8 mouse cellular contexts compared by ENCODE assay signal in the genomic region with DNA sequence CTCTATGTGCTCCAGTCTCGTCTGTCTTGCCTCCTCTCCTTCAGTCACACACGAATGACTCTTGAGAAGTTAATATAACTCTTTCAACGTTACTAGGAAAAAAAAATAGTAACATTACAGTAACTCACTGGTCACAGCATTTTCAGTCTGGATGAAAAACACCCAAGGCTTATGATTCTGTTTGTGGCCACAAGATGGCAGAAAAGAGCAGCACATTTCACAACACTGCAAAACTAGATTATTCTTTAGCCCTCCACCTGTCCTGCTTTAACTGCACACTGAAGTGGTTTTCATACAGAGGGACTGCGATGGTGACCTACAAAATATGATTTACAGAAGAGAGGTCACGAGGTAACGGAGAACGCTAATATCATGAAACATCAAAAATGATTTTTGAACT. TPM values are rescaled to one million over a fixed set of nuclear protein-coding genes. Genes with fewer than 3 reads are reported as not detected.
DNase-seq lines count a peak whose midpoint lies in the region; ATAC-seq lines count a peak whose summit lies in the region.

No protein-coding gene starts in this region.

- H3K4me1 ChIP-seq in forebrain, embryonic 14.5 days (ENCODE audit: control insufficient read depth, insufficient read depth, low read length), result peaks cover 15% of the 10 kb centered on the region
- peaks cover 2% of the 10 kb centered on the region; the same call in 1 of the 2 replicates for H3K4me1 ChIP-seq in hindbrain, embryonic 11.5 days (replicated peaks; ENCODE audit: control insufficient read depth, insufficient read depth, low read length)

- H3K9ac ChIP-seq in forebrain, embryonic 14.5 days (ENCODE audit: low read length), result peak overlapping the region; percentile 69
- H3K9ac ChIP-seq in hindbrain, embryonic 11.5 days (ENCODE audit: low read depth, low read length), result peak overlapping the region; percentile 71; the same call in 1 of the 2 replicates

- no peak for ATAC-seq in forebrain, embryonic 14.5 days
- ATAC-seq in hindbrain, embryonic 11.5 days (ENCODE audit: low FRiP score), result no peak

- DNase-seq in adrenal gland, adult (ENCODE audit: inconsistent age in 2 of 2, low spot score in 1 of 2), result peak; percentile 51 to 90
- no peak for DNase-seq in adrenal gland, postnatal 4 days (ENCODE audit: low spot score in 2 of 2)
- peak; percentile 84 for DNase-seq in c-Kit-positive CD71-positive TER-119-positive erythroid progenitor cells, embryonic 14.5 days (ENCODE audit: low spot score)
- DNase-seq in forebrain, embryonic 14.5 days (ENCODE audit: low spot score), result peak; percentile 83
- DNase-seq in hindbrain, embryonic 11.5 days (ENCODE audit: low spot score), result peak; percentile 75
- peak; percentile 68 to 70 for DNase-seq in layer of hippocampus, postnatal 10 days (ENCODE audit: low spot score in 2 of 2)
- peak; percentile 76 for DNase-seq in lung, postnatal 25 days (ENCODE audit: low spot score)
- DNase-seq in right cerebral cortex, postnatal 14 days, result peak; percentile 27

- H3K4me3 ChIP-seq in forebrain, embryonic 14.5 days (ENCODE audit: low read depth, low read length), result peak overlapping the region; percentile 40
- H3K4me3 ChIP-seq in hindbrain, embryonic 11.5 days (ENCODE audit: low read depth, low read length), result peak overlapping the region; percentile 47

- WGBS in forebrain, embryonic 14.5 days, result under 1% methylated on average over 7 of the region's 7 CpGs
- 1% methylated on average over 7 of the region's 7 CpGs for WGBS in hindbrain, embryonic 11.5 days

- no peaks in the 10 kb centered on the region for H3K9me3 ChIP-seq in forebrain, embryonic 14.5 days (replicated peaks; ENCODE audit: control insufficient read depth, low read length)
- H3K9me3 ChIP-seq in hindbrain, embryonic 11.5 days (ENCODE audit: control insufficient read depth, low read length), result no peaks in the 10 kb centered on the region

- H3K4me2 ChIP-seq in forebrain, embryonic 14.5 days (ENCODE audit: low read length), result peak overlapping the region; percentile 78
- peak overlapping the region; percentile 69 for H3K4me2 ChIP-seq in hindbrain, embryonic 11.5 days (replicated peaks; ENCODE audit: low read depth, low read length)

- H3K27ac ChIP-seq in forebrain, embryonic 14.5 days (ENCODE audit: low read depth, low read length), result peak overlapping the region; percentile 94
- peak overlapping the region; percentile 93 for H3K27ac ChIP-seq in hindbrain, embryonic 11.5 days (ENCODE audit: low read depth, low read length)

- H3K27me3 ChIP-seq in forebrain, embryonic 14.5 days (replicated peaks; ENCODE audit: control insufficient read depth, insufficient read depth, low read length), result no peaks in the 10 kb centered on the region
- no peaks in the 10 kb centered on the region for H3K27me3 ChIP-seq in hindbrain, embryonic 11.5 days (ENCODE audit: control insufficient read depth, insufficient read depth, low read length)

- H3K36me3 ChIP-seq in forebrain, embryonic 14.5 days (ENCODE audit: control insufficient read depth, insufficient read depth, low read length), result no peaks in the 10 kb centered on the region
- H3K36me3 ChIP-seq in hindbrain, embryonic 11.5 days (ENCODE audit: control insufficient read depth, insufficient read depth, low read length), result no peaks in the 10 kb centered on the region

RNA-seq across cellular contexts. Expression of a gene that starts 1.2 kb away (rescaled TPM):
- 100 to 1,000 TPM; 453 to 539 TPM for total RNA-seq in adrenal gland, postnatal 4 days (2021)
- 3.7 and 4.2 TPM in 2 replicates for polyA plus RNA-seq in forebrain, embryonic 14.5 days (2014; fragmentation: Nextera tagmentation; extraction: Ambion mirVana)
- 2.1 and 3.0 TPM in 2 replicates for polyA plus RNA-seq in hindbrain, embryonic 11.5 days (2014; fragmentation: Nextera tagmentation; extraction: Ambion mirVana)
- total RNA-seq in layer of hippocampus, postnatal 10 days (2021), result 10 to 100 TPM; 55.7 to 83.1 TPM

RNA-seq across cellular contexts. Expression of a gene that starts 1.5 kb away (rescaled TPM):
- 100 to 1,000 TPM; 319 to 362 TPM for total RNA-seq in adrenal gland, postnatal 4 days (2021)
- polyA plus RNA-seq in forebrain, embryonic 14.5 days (2014; fragmentation: Nextera tagmentation; extraction: Ambion mirVana), result 13.2 and 45.9 TPM in 2 replicates
- polyA plus RNA-seq in hindbrain, embryonic 11.5 days (2014; fragmentation: Nextera tagmentation; extraction: Ambion mirVana), result 17.3 and 25.6 TPM in 2 replicates
- 10 to 100 TPM; 69.8 to 77.4 TPM for total RNA-seq in layer of hippocampus, postnatal 10 days (2021)

RNA-seq across cellular contexts. Expression of a gene that starts 2.7 kb away (rescaled TPM):
- 100 to 1,000 TPM; 643 to 717 TPM for total RNA-seq in adrenal gland, postnatal 4 days (2021)
- polyA plus RNA-seq in forebrain, embryonic 14.5 days (2014; fragmentation: Nextera tagmentation; extraction: Ambion mirVana), result 7.3 and 11.0 TPM in 2 replicates
- polyA plus RNA-seq in hindbrain, embryonic 11.5 days (2014; fragmentation: Nextera tagmentation; extraction: Ambion mirVana), result 12.7 and 20.0 TPM in 2 replicates
- 100 to 1,000 TPM; 100 to 141 TPM for total RNA-seq in layer of hippocampus, postnatal 10 days (2021)

RNA-seq across cellular contexts. Expression of a gene that starts 7.1 kb away (rescaled TPM):
- total RNA-seq in adrenal gland, postnatal 4 days (2021), result 100 to 1,000 TPM; 142 to 169 TPM
- polyA plus RNA-seq in forebrain, embryonic 14.5 days (2014; fragmentation: Nextera tagmentation; extraction: Ambion mirVana), result 2.5 and 3.9 TPM in 2 replicates
- 4.2 and 4.3 TPM in 2 replicates for polyA plus RNA-seq in hindbrain, embryonic 11.5 days (2014; fragmentation: Nextera tagmentation; extraction: Ambion mirVana)
- 10 to 100 TPM; 17.6 to 20.3 TPM for total RNA-seq in layer of hippocampus, postnatal 10 days (2021)

RNA-seq across cellular contexts. Expression of a gene that starts 16.8 kb away (rescaled TPM):
- total RNA-seq in adrenal gland, postnatal 4 days (2021), result not detected
- not detected in 2 replicates for polyA plus RNA-seq in forebrain, embryonic 14.5 days (2014; fragmentation: Nextera tagmentation; extraction: Ambion mirVana)
- polyA plus RNA-seq in hindbrain, embryonic 11.5 days (2014; fragmentation: Nextera tagmentation; extraction: Ambion mirVana), result not detected in 2 replicates
- total RNA-seq in layer of hippocampus, postnatal 10 days (2021), result not detected

Comparison
In these comparisons a context has a peak if more than half of its experiments do, and no peak if none do; other contexts are left out.
1. DNase-seq: peak in adrenal gland, adult (2 of 2), c-Kit-positive CD71-positive TER-119-positive erythroid progenitor cells, embryonic 14.5 days (single experiment), forebrain, embryonic 14.5 days (single experiment), hindbrain, embryonic 11.5 days (single experiment), layer of hippocampus, postnatal 10 days (2 of 2), lung, postnatal 25 days (single experiment) and right cerebral cortex, postnatal 14 days (single experiment); none in adrenal gland, postnatal 4 days (0 of 2).
2. RNA of a gene that starts 1.2 kb away (total RNA-seq): 453 to 539 TPM in adrenal gland, postnatal 4 days; 55.7 to 83.1 TPM in layer of hippocampus, postnatal 10 days; every median in the first group is over 4 times any median in the second.
3. RNA of a gene that starts 1.5 kb away (total RNA-seq): 319 to 362 TPM in adrenal gland, postnatal 4 days; 69.8 to 77.4 TPM in layer of hippocampus, postnatal 10 days; every median in the first group is over 4 times any median in the second.
4. RNA of a gene that starts 2.7 kb away (total RNA-seq): 643 to 717 TPM in adrenal gland, postnatal 4 days; 100 to 141 TPM in layer of hippocampus, postnatal 10 days; every median in the first group is over 4 times any median in the second.